Mouse (Mus musculus) 3T3-L1 (cell line): ENCODE measurements around the gene Hnrnph1.

Source experiments
- DNase-seq: peaks from one replicate; pipeline ENCODE4 v3.0.0-alpha.2; 2015; ENCODE audit warnings: low read depth, low spot score

The Hnrnph1 gene

GRCm38 (mm10) chr11:50402481-50402880 is 25.7 kb downstream of the Hnrnph1 start:
- DNase-seq, result no peak

GRCm38 (mm10) chr11:50403367-50404014 is 26.7 kb downstream of the Hnrnph1 start:
- no peak for DNase-seq

- no peak for DNase-seq
Observed at GRCm38 (mm10) chr11:50407235-50407634, 30.4 kb downstream of the Hnrnph1 start.

GRCm38 (mm10) chr11:50415563-50416241 is 38.9 kb downstream of the Hnrnph1 start:
- no peak for DNase-seq

GRCm38 (mm10) chr11:50417856-50418255 is 41.1 kb downstream of the Hnrnph1 start:
- no peak for DNase-seq

- no peak for DNase-seq
Observed at GRCm38 (mm10) chr11:50421461-50421860, 44.7 kb downstream of the Hnrnph1 start.

- peak; percentile 29 for DNase-seq
Observed at GRCm38 (mm10) chr11:50421934-50422780, 45.4 kb downstream of the Hnrnph1 start.

GRCm38 (mm10) chr11:50426056-50426455 is 49.3 kb downstream of the Hnrnph1 start:
- DNase-seq, result no peak

- DNase-seq, result peak; percentile 67
Observed at GRCm38 (mm10) chr11:50430277-50431133, 53.7 kb downstream of the Hnrnph1 start, which contains the start of gene Rufy1. TSS of gene Rufy1 (minus strand) at chr11:50431125.

GRCm38 (mm10) chr11:50431134-50432068 is 54.6 kb downstream of the Hnrnph1 start:
- DNase-seq, result peak; percentile 52

- DNase-seq, result peak; percentile 73
Observed at GRCm38 (mm10) chr11:50432069-50432440, 55.3 kb downstream of the Hnrnph1 start.

GRCm38 (mm10) chr11:50432896-50433295 is 56.1 kb downstream of the Hnrnph1 start:
- peak; percentile 83 for DNase-seq
